Mouse (Mus musculus): ENCODE data around the gene Slc47a2.

DNA sequence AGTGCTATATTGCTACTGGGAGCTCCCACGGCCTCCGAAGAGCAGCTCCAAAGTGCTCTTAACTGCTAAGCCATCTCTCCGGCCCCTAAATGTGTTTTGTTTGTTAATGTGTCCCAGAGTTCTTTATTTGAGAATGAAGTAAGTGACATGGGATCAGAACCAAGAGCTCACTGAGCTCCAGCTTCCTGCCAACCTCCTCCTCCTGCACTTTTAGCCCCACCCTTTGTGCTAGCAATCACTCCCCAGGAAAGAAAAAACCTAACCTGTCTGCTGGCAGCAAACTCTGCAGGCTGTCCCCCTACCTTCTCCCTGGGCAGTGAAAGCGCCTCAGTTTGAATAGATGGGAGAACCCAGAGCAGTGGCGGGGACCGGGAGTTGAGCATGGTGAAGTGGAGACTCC is 13.5 kb upstream of the Slc47a2 start:
- TF ChIP-seq HCFC1 (IDR thresholded peaks at IDR 0.05; ENCODE audit: borderline replicate concordance, insufficient read depth, low read length) (no peak), CHD2 (IDR thresholded peaks at IDR 0.05; ENCODE audit: low read depth, low read length) (no peak), ZC3H11A (IDR thresholded peaks at IDR 0.05; ENCODE audit: borderline replicate concordance, low read depth, low read length) (no peak), ZNF384 (IDR thresholded peaks at IDR 0.05; ENCODE audit: low read depth, low read length) (no peak)
